Mouse (Mus musculus) lung, adult 2 months (tissue): ENCODE measurements around the gene Ipcef1.

Experiments
- CTCF ChIP-seq: fragments of 200-500 bp; IDR thresholded peaks from 2 replicates; pipeline ENCODE4 v1.5.1; 2011; ENCODE audit warnings: mild to moderate bottlenecking, low read length, control low read depth; ENCODE audit not compliant: insufficient read depth
- POLR2A ChIP-seq: fragments of 200-500 bp; IDR thresholded peaks from 2 replicates; pipeline ENCODE4 v1.6.1; 2011; ENCODE audit warnings: low read depth, mild to moderate bottlenecking, control low read depth, low read length, borderline replicate concordance; ENCODE audit errors: extremely low read depth

- TF ChIP-seq POLR2A (no peak), CTCF (no peak)
Observed at GRCm38 (mm10) chr10:6848162-6848754, 204.0 kb downstream of the Ipcef1 start.
